Mouse (Mus musculus) erythroblast, embryonic 14.5 days (primary cell): ENCODE measurements around the gene Ust.

Experiments used
- GATA1 ChIP-seq: IDR thresholded peaks from 2 replicates; pipeline ENCODE4 v1.6.1; 2012; ENCODE audit warnings: low read length, inconsistent platforms, mixed read lengths
- TAL1 ChIP-seq: IDR thresholded peaks from 3 replicates; pipeline ENCODE4 v1.6.1; 2012; ENCODE audit warnings: low read length, inconsistent platforms, mixed read lengths

- no peak for TF ChIP-seq GATA1
- TF ChIP-seq TAL1, result no peak
Observed at GRCm38 (mm10) chr10:8228375-8228743, 290.3 kb downstream of the Ust start.
